Mouse (Mus musculus) midbrain, embryonic 13.5 days (tissue): ENCODE data around the gene Ikzf2. TPM values are rescaled to one million over a fixed set of nuclear protein-coding genes. Genes with fewer than 3 reads are reported as not detected.

ENCODE experiments used
- ATAC-seq: fragments of 200-750 bp; cut with Nextera tagmentation; 2 replicates; pipeline ENCODE4 v1.8.0; 2017; ENCODE audit warnings: mild to moderate bottlenecking, moderate TSS enrichment, moderate library complexity
- H3K27ac ChIP-seq: fragments of 300-500 bp; sonication (generic); 2 replicates; pipeline ENCODE4 v1.5.1; 2015; ENCODE audit warnings: inconsistent platforms, mild to moderate bottlenecking, moderate library complexity
- H3K27me3 ChIP-seq: fragments of 300-500 bp; sonication (generic); 2 replicates; pipeline ENCODE4 v1.6.1; 2015; ENCODE audit warnings: mild to moderate bottlenecking, inconsistent platforms
- H3K36me3 ChIP-seq: fragments of 300-500 bp; sonication (generic); 2 replicates; pipeline ENCODE4 v1.6.1; 2015; ENCODE audit warnings: mild to moderate bottlenecking, inconsistent platforms
- H3K4me1 ChIP-seq: fragments of 300-500 bp; sonication (generic); replicated peaks from 2 replicates; pipeline ENCODE4 v1.6.1; 2015; ENCODE audit warnings: inconsistent platforms
- H3K4me2 ChIP-seq: fragments of 300-500 bp; sonication (generic); replicated peaks from 2 replicates; pipeline ENCODE4 v1.6.1; 2015; ENCODE audit warnings: moderate library complexity, mild to moderate bottlenecking, inconsistent platforms
- H3K4me3 ChIP-seq: fragments of 300-500 bp; sonication (generic); replicated peaks from 2 replicates; pipeline ENCODE4 v1.5.1; 2015; ENCODE audit warnings: mild to moderate bottlenecking, inconsistent platforms
- H3K9ac ChIP-seq: fragments of 300-500 bp; sonication (generic); replicated peaks from 2 replicates; pipeline ENCODE4 v1.6.1; 2015; ENCODE audit warnings: mild to moderate bottlenecking, inconsistent platforms
- H3K9me3 ChIP-seq: fragments of 300-500 bp; sonication (generic); 2 replicates; pipeline ENCODE4 v1.6.1; 2016; ENCODE audit warnings: mild to moderate bottlenecking, inconsistent platforms
- WGBS: fragments of 180-500 bp; shearing (Covaris S2); methylation state at CpG from one replicate; pipeline ENCODE4 v1.1.7; 2015; 5-methylcytosine and 5-hydroxymethylcytosine counted together
- polyA plus RNA-seq: library from polyadenylated mRNA; unstranded; fragments of >200 nt; fragmentation: Nextera tagmentation; extraction: Ambion mirVana; gene quantifications from 2 replicates; pipeline ENCODE4 v1.2.1, GENCODE M21; 2015

Ikzf2 gene
- polyA plus RNA-seq, 1 experiment from 2014 or later, result 5.5 TPM

DNA sequence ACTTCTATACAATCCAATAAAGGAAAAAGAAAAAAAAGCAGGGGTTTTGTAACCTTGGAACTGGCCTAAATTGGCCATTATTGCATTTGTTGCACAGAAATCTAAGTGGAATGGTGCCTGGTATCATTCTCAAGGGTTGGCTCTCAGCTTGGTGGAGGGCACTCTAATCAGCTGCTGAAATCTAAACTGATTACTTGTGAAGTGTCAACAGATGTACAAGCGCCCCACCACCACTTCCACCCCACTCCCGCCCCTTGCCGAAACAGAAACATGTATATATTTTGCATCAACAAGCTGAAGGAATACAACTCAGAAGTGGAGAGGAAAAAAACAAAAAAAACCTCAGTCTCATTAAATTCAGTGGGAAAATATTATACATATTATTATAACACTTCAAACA is 29.6 kb downstream of the Ikzf2 start:
- no peak for ATAC-seq
- 85% methylated on average over 3 of the region's 3 CpGs for WGBS
- Histone ChIP-seq H3K27me3 (no peaks in the 10 kb centered on the region), H3K4me2 (no peak overlapping the region), H3K4me3 (no peak overlapping the region), H3K27ac (no peak overlapping the region), H3K4me1 (peaks cover 11% of the 10 kb centered on the region; the same call in 1 of the 2 replicates), H3K36me3 (no peaks in the 10 kb centered on the region), H3K9me3 (no peaks in the 10 kb centered on the region), H3K9ac (no peak overlapping the region)

DNA sequence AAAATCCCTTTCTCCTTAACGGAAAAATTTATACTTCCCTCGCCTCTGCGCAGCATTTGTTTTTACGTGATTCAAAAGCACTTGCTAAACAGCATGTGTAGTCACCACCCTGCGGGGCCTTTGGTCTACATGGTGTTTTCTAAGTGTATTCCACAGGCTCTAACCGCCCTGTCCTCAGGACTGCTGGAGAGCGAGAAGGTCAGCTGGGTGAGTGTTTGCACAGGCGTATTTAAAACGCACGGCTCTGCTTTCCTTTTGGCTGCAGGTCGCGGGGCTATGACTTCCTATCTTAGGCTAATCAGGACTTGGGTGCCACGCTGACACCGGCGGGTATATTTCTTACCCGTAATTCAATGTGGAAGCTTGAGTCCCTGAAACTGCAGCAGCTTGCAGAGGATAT is 30.1 kb downstream of the Ikzf2 start:
- H3K27ac ChIP-seq, result no peak overlapping the region
- peak; percentile 53 for ATAC-seq
- H3K4me3 ChIP-seq, result no peak overlapping the region
- peaks cover 11% of the 10 kb centered on the region; the same call in 1 of the 2 replicates for H3K4me1 ChIP-seq
- H3K9ac ChIP-seq, result no peak overlapping the region
- H3K4me2 ChIP-seq, result no peak overlapping the region; the same call in 1 of the 2 replicates
- H3K27me3 ChIP-seq, result no peaks in the 10 kb centered on the region
- no peaks in the 10 kb centered on the region for H3K36me3 ChIP-seq
- H3K9me3 ChIP-seq, result no peaks in the 10 kb centered on the region
- WGBS, result 44% methylated on average over 16 of the region's 16 CpGs

GRCm38 (mm10) chr1:69656047-69656782 is 30.8 kb downstream of the Ikzf2 start:
- Histone ChIP-seq H3K27me3 (no peaks in the 10 kb centered on the region), H3K9me3 (no peaks in the 10 kb centered on the region), H3K4me3 (no peak overlapping the region), H3K36me3 (no peaks in the 10 kb centered on the region), H3K4me2 (no peak overlapping the region), H3K9ac (no peak overlapping the region), H3K4me1 (peaks cover 11% of the 10 kb centered on the region; the same call in 1 of the 2 replicates), H3K27ac (no peak overlapping the region)
- WGBS, result 53% methylated on average over 5 of the region's 5 CpGs
- no peak for ATAC-seq

DNA sequence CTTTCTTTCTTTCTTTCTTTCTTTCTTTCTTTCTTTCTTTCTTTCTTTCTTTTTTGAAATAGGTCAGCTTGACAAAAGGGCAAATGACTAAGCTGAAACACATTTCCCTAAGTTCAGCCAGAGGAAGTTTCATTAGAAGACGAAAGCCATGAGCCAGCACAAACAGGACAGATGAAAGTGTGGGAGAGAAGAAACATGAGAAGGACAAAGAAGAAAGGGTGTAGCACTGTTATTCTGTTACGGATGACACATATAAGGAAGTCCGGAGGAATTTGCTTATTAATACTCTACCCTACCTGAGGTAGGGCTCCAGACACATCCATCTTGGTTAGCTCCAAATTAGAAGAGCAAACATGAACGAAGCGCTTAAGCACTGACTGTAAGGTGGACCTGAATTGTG is 31.7 kb downstream of the Ikzf2 start:
- Histone ChIP-seq H3K27ac (no peak overlapping the region), H3K4me2 (no peak overlapping the region), H3K27me3 (no peaks in the 10 kb centered on the region), H3K4me1 (peaks cover 11% of the 10 kb centered on the region; the same call in 1 of the 2 replicates), H3K4me3 (no peak overlapping the region), H3K36me3 (no peaks in the 10 kb centered on the region), H3K9ac (no peak overlapping the region), H3K9me3 (no peaks in the 10 kb centered on the region)
- 92% methylated on average over 5 of the region's 5 CpGs for WGBS
- no peak for ATAC-seq

GRCm38 (mm10) chr1:69654955-69655354 is 32.1 kb downstream of the Ikzf2 start:
- no peaks in the 10 kb centered on the region for H3K36me3 ChIP-seq
- H3K4me2 ChIP-seq, result no peak overlapping the region
- no peak overlapping the region for H3K27ac ChIP-seq
- peaks cover 11% of the 10 kb centered on the region; the same call in 1 of the 2 replicates for H3K4me1 ChIP-seq
- no peaks in the 10 kb centered on the region for H3K9me3 ChIP-seq
- H3K9ac ChIP-seq, result no peak overlapping the region
- H3K4me3 ChIP-seq, result no peak overlapping the region
- no peaks in the 10 kb centered on the region for H3K27me3 ChIP-seq
- WGBS, result 95% methylated on average over 1 of the region's 1 CpGs
- ATAC-seq, result no peak

DNA sequence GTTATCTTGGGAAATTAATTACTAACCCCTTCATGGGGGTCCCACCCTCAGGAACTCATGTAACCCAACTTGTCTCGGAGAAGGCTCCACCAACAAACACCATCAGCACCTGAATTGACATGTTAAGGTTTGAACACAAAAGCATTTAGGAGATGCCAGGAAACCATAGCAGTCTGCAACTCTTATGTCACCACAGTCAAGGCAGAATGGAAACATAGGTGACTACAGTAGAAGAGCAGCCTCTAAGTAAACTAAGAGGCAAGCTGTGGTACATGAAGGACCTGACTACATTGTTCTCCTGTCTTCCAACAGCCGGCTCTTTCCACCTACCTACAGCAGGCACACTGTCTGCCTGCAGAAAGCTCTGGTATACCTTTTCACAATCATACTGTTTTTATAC is 33.6 kb downstream of the Ikzf2 start:
- Histone ChIP-seq H3K4me3 (no peak overlapping the region), H3K36me3 (no peaks in the 10 kb centered on the region), H3K27ac (no peak overlapping the region), H3K9ac (no peak overlapping the region), H3K27me3 (no peaks in the 10 kb centered on the region), H3K4me1 (peaks cover 11% of the 10 kb centered on the region; the same call in 1 of the 2 replicates), H3K4me2 (no peak overlapping the region), H3K9me3 (no peaks in the 10 kb centered on the region)
- 87% methylated on average over 2 of the region's 2 CpGs for WGBS
- ATAC-seq, result no peak

DNA sequence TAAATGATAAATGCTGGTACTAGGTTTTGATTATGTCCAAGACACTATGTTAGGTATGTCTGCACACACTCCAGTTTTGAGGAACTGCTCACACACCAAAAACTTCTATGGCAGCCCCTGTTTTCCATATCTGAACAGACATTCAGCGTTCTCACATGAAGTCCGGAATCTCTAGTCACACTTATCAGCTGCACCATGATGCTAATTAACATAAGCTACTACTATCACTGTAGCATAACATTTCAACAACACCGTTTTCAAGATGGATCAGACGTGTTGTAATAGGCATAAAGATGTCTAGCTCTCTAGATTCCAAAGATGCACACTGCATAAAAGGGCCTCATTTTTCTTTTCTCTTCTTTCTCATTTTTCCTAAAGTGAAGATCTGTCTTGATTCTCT is 43.9 kb downstream of the Ikzf2 start:
- Histone ChIP-seq H3K4me2 (no peak overlapping the region), H3K27me3 (no peaks in the 10 kb centered on the region), H3K4me1 (no peaks in the 10 kb centered on the region; the same call in 1 of the 2 replicates), H3K36me3 (no peaks in the 10 kb centered on the region), H3K4me3 (no peak overlapping the region), H3K9ac (no peak overlapping the region), H3K27ac (no peak overlapping the region), H3K9me3 (no peaks in the 10 kb centered on the region)
- 76% methylated on average over 4 of the region's 4 CpGs for WGBS
- no peak for ATAC-seq

DNA sequence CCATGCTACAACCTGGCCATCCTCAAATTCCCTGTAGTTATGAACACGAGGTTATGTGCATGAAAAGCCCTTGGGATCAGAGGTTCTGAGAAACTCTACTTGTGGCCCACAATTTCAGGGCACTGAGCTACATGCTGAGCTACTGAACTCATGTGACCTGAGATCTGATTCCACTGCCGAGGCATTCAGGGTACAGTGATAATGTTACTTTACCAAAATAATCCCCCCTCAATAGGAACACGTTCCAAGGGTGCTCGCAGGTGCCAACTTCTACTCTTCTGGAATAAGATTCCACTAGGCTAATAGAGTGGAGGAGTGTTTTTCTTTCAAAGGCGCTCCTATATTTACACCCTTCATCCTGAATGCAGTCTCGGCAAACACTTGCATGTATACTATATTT is 45.1 kb downstream of the Ikzf2 start:
- ATAC-seq, result no peak
- WGBS, result 88% methylated on average over 6 of the region's 6 CpGs
- Histone ChIP-seq H3K4me2 (no peak overlapping the region), H3K9me3 (no peaks in the 10 kb centered on the region), H3K9ac (no peak overlapping the region), H3K4me1 (no peaks in the 10 kb centered on the region; the same call in 1 of the 2 replicates), H3K36me3 (no peaks in the 10 kb centered on the region), H3K4me3 (no peak overlapping the region), H3K27ac (no peak overlapping the region), H3K27me3 (no peaks in the 10 kb centered on the region)

DNA sequence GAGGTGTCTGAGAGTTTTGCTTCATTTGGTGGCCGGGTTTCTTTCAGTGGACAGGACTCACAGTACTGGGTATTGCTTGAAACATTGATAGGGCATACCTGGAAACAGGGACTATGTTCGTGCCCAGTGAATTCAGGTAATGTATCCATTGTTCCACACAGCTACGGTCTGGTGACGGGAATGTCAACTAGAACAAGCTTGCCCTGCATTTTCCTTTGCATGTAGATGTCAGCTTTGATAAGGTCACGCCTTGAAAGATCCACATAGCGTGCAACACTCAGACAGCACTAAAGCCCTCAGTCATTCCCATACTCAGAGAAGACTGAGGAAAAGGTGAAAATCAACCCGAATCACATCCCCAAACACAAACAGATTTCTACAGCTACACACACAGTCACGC is 48.7 kb downstream of the Ikzf2 start:
- 88% methylated on average over 8 of the region's 8 CpGs for WGBS
- ATAC-seq, result no peak
- no peaks in the 10 kb centered on the region for H3K36me3 ChIP-seq

DNA sequence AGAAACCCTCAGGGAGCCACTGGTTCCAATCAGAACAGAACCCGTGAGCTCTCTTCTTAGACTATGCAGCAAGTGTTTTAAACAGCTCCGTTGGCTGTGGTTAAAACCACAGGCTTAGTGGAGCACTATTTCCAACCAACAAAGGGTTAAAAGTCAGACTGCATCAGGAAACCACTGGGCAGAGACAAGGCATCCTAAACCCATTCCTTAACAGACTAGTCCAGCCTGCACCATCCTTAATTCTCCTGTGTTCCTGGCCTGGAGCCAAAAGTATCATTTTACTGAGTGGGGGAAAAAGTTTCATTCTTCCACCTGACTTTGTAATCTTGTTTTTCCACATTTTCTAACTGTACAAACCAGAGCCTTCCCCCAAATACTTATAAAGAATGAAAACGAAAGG is 49.1 kb downstream of the Ikzf2 start:
- no peak overlapping the region for H3K9ac ChIP-seq
- no peak overlapping the region for H3K4me2 ChIP-seq
- H3K36me3 ChIP-seq, result no peaks in the 10 kb centered on the region
- no peaks in the 10 kb centered on the region for H3K4me1 ChIP-seq
- H3K27ac ChIP-seq, result no peak overlapping the region
- no peak for ATAC-seq
- no peak overlapping the region for H3K4me3 ChIP-seq
- no peaks in the 10 kb centered on the region for H3K9me3 ChIP-seq
- no peaks in the 10 kb centered on the region for H3K27me3 ChIP-seq
- WGBS, result 70% methylated on average over 3 of the region's 3 CpGs

More for the DNA sequence above, 48.7 kb downstream of the Ikzf2 start:
- Histone ChIP-seq H3K27me3 (no peaks in the 10 kb centered on the region), H3K4me1 (no peaks in the 10 kb centered on the region; the same call in 1 of the 2 replicates), H3K9me3 (no peaks in the 10 kb centered on the region), H3K4me2 (no peak overlapping the region), H3K4me3 (no peak overlapping the region), H3K27ac (no peak overlapping the region), H3K9ac (no peak overlapping the region)

- H3K27ac ChIP-seq, result no peak overlapping the region
- no peak overlapping the region for H3K4me2 ChIP-seq
- H3K36me3 ChIP-seq, result no peaks in the 10 kb centered on the region
- H3K9ac ChIP-seq, result no peak overlapping the region
- no peak for ATAC-seq
- no peaks in the 10 kb centered on the region for H3K27me3 ChIP-seq
- H3K4me3 ChIP-seq, result no peak overlapping the region
- no peaks in the 10 kb centered on the region for H3K9me3 ChIP-seq
- WGBS, result 98% methylated on average over 2 of the region's 2 CpGs
- H3K4me1 ChIP-seq, result no peaks in the 10 kb centered on the region
Measured at GRCm38 (mm10) chr1:69634259-69634658, 52.8 kb downstream of the Ikzf2 start.

- Histone ChIP-seq H3K4me3 (no peak overlapping the region), H3K4me1 (no peaks in the 10 kb centered on the region), H3K27me3 (no peaks in the 10 kb centered on the region), H3K9ac (no peak overlapping the region), H3K4me2 (no peak overlapping the region), H3K27ac (no peak overlapping the region), H3K36me3 (no peaks in the 10 kb centered on the region), H3K9me3 (no peaks in the 10 kb centered on the region)
- WGBS, result 95% methylated on average over 6 of the region's 6 CpGs
- ATAC-seq, result no peak
Measured at GRCm38 (mm10) chr1:69630508-69630907, 56.5 kb downstream of the Ikzf2 start.

DNA sequence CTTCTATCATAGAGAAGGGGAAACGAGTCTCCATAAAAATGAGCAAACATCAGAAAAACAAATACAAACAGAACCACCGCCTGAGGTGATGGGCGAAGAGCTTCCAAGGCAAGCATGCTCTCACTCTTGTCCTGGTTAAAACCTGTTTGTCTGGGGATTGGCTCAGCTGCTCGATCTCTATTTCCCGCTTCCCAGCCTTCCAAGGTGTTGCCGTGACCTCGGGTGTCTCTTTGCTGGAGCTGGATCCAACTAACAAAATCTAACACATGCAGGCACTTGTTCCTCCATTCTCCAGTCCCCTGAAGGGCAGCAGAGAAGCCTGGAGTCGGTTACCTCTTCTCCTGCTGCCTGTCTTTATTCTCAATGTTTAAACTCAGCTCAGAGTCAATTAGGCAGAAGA is 57.5 kb downstream of the Ikzf2 start:
- Histone ChIP-seq H3K36me3 (no peaks in the 10 kb centered on the region), H3K9me3 (no peaks in the 10 kb centered on the region), H3K4me3 (no peak overlapping the region), H3K9ac (no peak overlapping the region), H3K4me2 (no peak overlapping the region), H3K27ac (no peak overlapping the region), H3K4me1 (no peaks in the 10 kb centered on the region), H3K27me3 (no peaks in the 10 kb centered on the region)
- no peak for ATAC-seq
- WGBS, result 82% methylated on average over 8 of the region's 8 CpGs
